Mouse (Mus musculus): ENCODE data around the gene Rasl11a. TPM values are rescaled to one million over a fixed set of nuclear protein-coding genes. Genes with fewer than 3 reads are reported as not detected.

Gene Rasl11a
- 7.9 and 18.8 TPM in 2 replicates for total RNA-seq (2014; rRNA removed; ENCODE audit: low replicate concordance)
- polyA plus RNA-seq (2015; fragmentation: Nextera tagmentation; extraction: Ambion mirVana): 7.7 and 8.5 TPM in 2 replicates

DNA sequence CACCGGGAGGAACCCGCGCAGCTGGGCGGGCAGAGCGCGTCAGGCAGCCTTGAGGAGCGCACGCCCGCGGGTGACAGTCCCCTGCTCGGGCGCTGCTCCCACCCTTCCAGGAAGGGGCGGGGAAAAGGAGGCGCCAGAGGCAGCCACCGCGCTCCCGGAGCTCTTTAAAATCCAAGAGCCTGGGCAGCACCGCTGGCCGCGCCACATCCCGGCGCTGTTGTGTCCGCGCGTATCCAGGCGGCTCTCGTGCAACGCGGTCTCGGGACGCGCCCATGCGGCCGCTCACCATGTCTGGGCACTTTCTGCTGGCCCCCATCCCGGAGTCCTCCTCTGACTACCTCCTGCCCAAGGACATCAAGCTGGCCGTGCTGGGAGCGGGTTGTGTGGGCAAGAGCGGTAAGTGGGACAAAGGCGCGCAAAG, at the start of gene Rasl11a:
TSS of gene Rasl11a (plus strand) at position 127 of the 421 bp plus-strand sequence.
- Histone ChIP-seq H3K27ac (ENCODE audit: low read depth) (peak within 1 kb of the TSS; percentile 49), H3K9me3 (replicated peaks; ENCODE audit: control insufficient read depth, low read length) (no peaks in the 10 kb centered on the region), H3K27me3 (ENCODE audit: control insufficient read depth, insufficient read depth, low read length) (no peaks in the 10 kb centered on the region), H3K36me3 (replicated peaks; ENCODE audit: control insufficient read depth, insufficient read depth, low read length) (no peaks in the 10 kb centered on the region), H3K4me2 (ENCODE audit: low read depth, low read length) (peak within 1 kb of the TSS; percentile 91), H3K4me1 (ENCODE audit: control insufficient read depth, insufficient read depth) (peaks cover 12% of the 10 kb centered on the region; the same call in 1 of the 2 replicates), H3K9ac (replicated peaks; ENCODE audit: low read depth, low read length) (peak within 1 kb of the TSS; percentile 12), H3K4me3 (ENCODE audit: low read depth, low read length) (peak within 1 kb of the TSS; percentile 55)
- DNase-seq (ENCODE audit: low spot score) (peak; percentile 81), ATAC-seq (ENCODE audit: insufficient read depth, low read depth) (peak; percentile 86)
- whole genome bisulfite sequencing: under 1% methylated on average over 40 of the region's 40 CpGs
- TF ChIP-seq CTCF (IDR thresholded peaks at IDR 0.05; ENCODE audit: low read depth): peak; percentile 22; the same call in 1 of the 2 replicates
- no peak for TF ChIP-seq EP300 (IDR thresholded peaks at IDR 0.05; ENCODE audit: low read depth)

DNA sequence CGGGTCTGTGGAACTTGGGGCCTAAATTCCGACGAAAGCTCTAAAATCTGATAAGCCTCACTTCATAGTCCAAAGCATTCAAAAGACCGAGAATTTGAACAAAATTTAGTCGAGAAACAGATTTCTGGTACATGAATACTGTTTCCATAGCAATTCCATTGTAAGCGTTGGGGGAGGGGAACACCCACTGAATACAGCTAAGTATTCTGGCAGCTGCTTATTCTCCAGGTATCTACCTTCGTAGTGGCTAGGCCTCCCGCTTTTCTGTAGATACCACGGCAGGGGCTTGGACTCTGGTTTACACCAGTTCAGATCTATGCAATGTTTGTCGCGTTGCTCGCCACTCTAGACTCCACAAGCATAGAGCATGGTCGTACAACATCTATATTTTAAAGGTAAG, 49.1 kb upstream of the Rasl11a start:
- Histone ChIP-seq H3K27me3 (ENCODE audit: control insufficient read depth, insufficient read depth, low read length) (no peaks in the 10 kb centered on the region), H3K9me3 (replicated peaks; ENCODE audit: control insufficient read depth, low read length) (no peaks in the 10 kb centered on the region), H3K4me2 (ENCODE audit: low read depth, low read length) (no peak overlapping the region), H3K9ac (replicated peaks; ENCODE audit: low read depth, low read length) (no peak overlapping the region), H3K27ac (ENCODE audit: low read depth) (no peak overlapping the region), H3K4me3 (ENCODE audit: low read depth, low read length) (no peak overlapping the region), H3K36me3 (replicated peaks; ENCODE audit: control insufficient read depth, insufficient read depth, low read length) (no peaks in the 10 kb centered on the region), H3K4me1 (ENCODE audit: control insufficient read depth, insufficient read depth) (peaks cover 14% of the 10 kb centered on the region)
- WGBS: 72% methylated on average over 13 of the region's 13 CpGs
- no peak for DNase-seq (ENCODE audit: low spot score)
- TF ChIP-seq CTCF (IDR thresholded peaks at IDR 0.05; ENCODE audit: low read depth) (no peak), EP300 (IDR thresholded peaks at IDR 0.05; ENCODE audit: low read depth) (no peak)
- no peak for ATAC-seq (ENCODE audit: insufficient read depth, low read depth)

DNA sequence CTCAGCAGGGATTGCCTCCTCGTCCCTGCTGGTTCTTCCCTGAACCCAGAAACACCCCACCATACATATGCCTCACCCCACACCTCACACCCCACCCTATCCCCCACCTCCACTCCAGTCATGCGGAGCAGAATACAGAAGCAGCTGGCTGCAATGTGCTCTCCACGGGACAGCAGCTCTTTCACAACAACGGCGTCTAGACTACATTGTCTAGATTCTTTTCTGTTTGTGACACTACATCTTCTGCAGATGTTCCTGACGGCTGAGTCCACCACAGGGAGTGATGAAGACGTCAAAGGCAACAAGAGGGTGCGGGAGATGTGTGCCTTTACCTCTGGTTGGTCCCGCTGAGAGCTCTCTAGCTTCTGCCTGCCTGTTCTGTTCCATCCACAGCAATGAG, 46.8 kb upstream of the Rasl11a start:
- Histone ChIP-seq H3K4me1 (ENCODE audit: control insufficient read depth, insufficient read depth) (peaks cover 4% of the 10 kb centered on the region; the same call in 1 of the 2 replicates), H3K36me3 (replicated peaks; ENCODE audit: control insufficient read depth, insufficient read depth, low read length) (no peaks in the 10 kb centered on the region), H3K9me3 (replicated peaks; ENCODE audit: control insufficient read depth, low read length) (peaks cover 8% of the 10 kb centered on the region; the same call in 1 of the 2 replicates), H3K9ac (replicated peaks; ENCODE audit: low read depth, low read length) (no peak overlapping the region), H3K4me2 (ENCODE audit: low read depth, low read length) (no peak overlapping the region), H3K27me3 (ENCODE audit: control insufficient read depth, insufficient read depth, low read length) (no peaks in the 10 kb centered on the region), H3K4me3 (ENCODE audit: low read depth, low read length) (no peak overlapping the region), H3K27ac (ENCODE audit: low read depth) (no peak overlapping the region)
- no peak for TF ChIP-seq EP300 (IDR thresholded peaks at IDR 0.05; ENCODE audit: low read depth)
- TF ChIP-seq CTCF (IDR thresholded peaks at IDR 0.05; ENCODE audit: low read depth): no peak
- 42% methylated on average over 9 of the region's 9 CpGs for WGBS
- ATAC-seq (ENCODE audit: insufficient read depth, low read depth): no peak
- DNase-seq (ENCODE audit: low spot score): no peak

DNA sequence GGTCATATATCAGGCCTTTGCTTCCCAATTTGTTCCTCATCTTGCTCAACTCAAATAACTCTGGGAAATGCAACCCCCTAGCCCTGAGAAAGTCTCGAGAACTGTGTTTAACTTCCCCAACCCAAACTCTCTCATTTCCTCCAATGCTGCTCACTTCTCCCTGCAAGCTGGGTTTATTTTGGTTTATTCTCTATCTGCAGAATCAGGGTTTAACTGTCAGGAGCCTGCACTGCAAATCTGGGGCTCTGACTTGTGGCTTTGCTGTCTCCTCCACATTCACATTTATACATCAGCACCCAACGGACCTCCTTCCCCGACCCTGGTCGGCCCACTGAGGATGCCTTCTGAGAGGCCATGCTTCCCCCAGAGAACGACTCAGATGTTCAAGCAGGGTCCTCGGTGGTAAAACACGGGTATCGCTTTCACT, 38.9 kb upstream of the Rasl11a start:
- no peak for ATAC-seq (ENCODE audit: insufficient read depth, low read depth)
- no peak for DNase-seq (ENCODE audit: low spot score)

DNA sequence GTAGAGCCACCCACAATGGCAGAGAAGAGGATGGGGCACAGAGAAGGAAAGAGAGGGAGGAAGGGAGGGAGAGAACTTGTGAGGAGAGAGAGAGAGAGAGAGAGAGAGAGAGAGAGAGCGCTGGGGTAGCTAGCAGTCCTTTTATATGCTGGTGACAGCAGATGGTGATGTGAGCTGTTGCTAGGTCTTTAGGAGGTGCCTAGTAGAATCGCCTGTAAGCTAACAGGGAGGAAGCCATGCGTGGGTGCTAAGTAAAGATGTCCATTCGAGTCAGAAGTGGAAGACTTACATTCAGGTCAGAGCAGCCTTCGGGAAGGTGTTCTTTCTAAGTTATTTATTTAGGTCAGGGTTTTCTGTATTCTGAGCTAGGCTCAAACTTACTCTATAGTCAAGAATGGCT, 34.9 kb upstream of the Rasl11a start:
- no peak for ATAC-seq (ENCODE audit: insufficient read depth, low read depth)
- no peaks in the 10 kb centered on the region; the same call in 1 of the 2 replicates for H3K4me1 ChIP-seq (ENCODE audit: control insufficient read depth, insufficient read depth)
- TF ChIP-seq CTCF (IDR thresholded peaks at IDR 0.05; ENCODE audit: low read depth) (no peak), EP300 (IDR thresholded peaks at IDR 0.05; ENCODE audit: low read depth) (no peak)
- no peaks in the 10 kb centered on the region for H3K36me3 ChIP-seq (replicated peaks; ENCODE audit: control insufficient read depth, insufficient read depth, low read length)
- H3K27me3 ChIP-seq (ENCODE audit: control insufficient read depth, insufficient read depth, low read length): no peaks in the 10 kb centered on the region
- no peak overlapping the region for H3K4me2 ChIP-seq (ENCODE audit: low read depth, low read length)
- H3K4me3 ChIP-seq (ENCODE audit: low read depth, low read length): no peak overlapping the region
- no peak overlapping the region for H3K9ac ChIP-seq (replicated peaks; ENCODE audit: low read depth, low read length)
- 58% methylated on average over 5 of the region's 5 CpGs for WGBS
- no peaks in the 10 kb centered on the region for H3K9me3 ChIP-seq (replicated peaks; ENCODE audit: control insufficient read depth, low read length)
- no peak for DNase-seq (ENCODE audit: low spot score)
- no peak overlapping the region for H3K27ac ChIP-seq (ENCODE audit: low read depth)

More for the DNA sequence above, 38.9 kb upstream of the Rasl11a start:
- Histone ChIP-seq H3K9me3 (replicated peaks; ENCODE audit: control insufficient read depth, low read length) (peaks cover 8% of the 10 kb centered on the region; the same call in 1 of the 2 replicates), H3K4me3 (ENCODE audit: low read depth, low read length) (no peak overlapping the region), H3K4me1 (ENCODE audit: control insufficient read depth, insufficient read depth) (no peaks in the 10 kb centered on the region; the same call in 1 of the 2 replicates), H3K36me3 (replicated peaks; ENCODE audit: control insufficient read depth, insufficient read depth, low read length) (no peaks in the 10 kb centered on the region), H3K27ac (ENCODE audit: low read depth) (no peak overlapping the region), H3K9ac (replicated peaks; ENCODE audit: low read depth, low read length) (no peak overlapping the region), H3K27me3 (ENCODE audit: control insufficient read depth, insufficient read depth, low read length) (no peaks in the 10 kb centered on the region), H3K4me2 (ENCODE audit: low read depth, low read length) (no peak overlapping the region)
- 74% methylated on average over 8 of the region's 8 CpGs for WGBS
- TF ChIP-seq EP300 (IDR thresholded peaks at IDR 0.05; ENCODE audit: low read depth) (no peak), CTCF (IDR thresholded peaks at IDR 0.05; ENCODE audit: low read depth) (no peak)

DNA sequence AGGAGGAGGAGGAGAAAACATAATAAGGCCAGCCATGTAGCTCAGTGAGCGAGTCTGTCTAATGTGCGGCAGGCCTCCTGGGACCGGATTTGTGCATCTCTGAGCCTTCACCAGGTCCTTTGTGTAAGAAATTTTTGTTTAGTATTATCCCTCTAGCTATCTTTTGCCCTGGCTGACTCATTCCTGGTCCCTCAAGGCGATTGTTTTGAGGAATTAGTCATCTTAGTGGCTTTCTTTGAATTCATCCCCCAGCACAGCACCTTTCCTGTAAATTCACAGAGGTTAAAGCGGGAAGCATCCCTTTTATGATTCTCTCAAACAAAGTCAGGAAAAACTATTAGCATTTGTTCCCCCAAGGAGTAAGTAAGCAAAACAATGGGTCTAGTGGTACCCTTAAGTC, 32.0 kb upstream of the Rasl11a start:
- Histone ChIP-seq H3K27ac (ENCODE audit: low read depth) (no peak overlapping the region), H3K4me1 (ENCODE audit: control insufficient read depth, insufficient read depth) (no peaks in the 10 kb centered on the region), H3K4me2 (ENCODE audit: low read depth, low read length) (no peak overlapping the region), H3K4me3 (ENCODE audit: low read depth, low read length) (no peak overlapping the region), H3K9ac (replicated peaks; ENCODE audit: low read depth, low read length) (no peak overlapping the region), H3K27me3 (ENCODE audit: control insufficient read depth, insufficient read depth, low read length) (no peaks in the 10 kb centered on the region), H3K9me3 (replicated peaks; ENCODE audit: control insufficient read depth, low read length) (no peaks in the 10 kb centered on the region), H3K36me3 (replicated peaks; ENCODE audit: control insufficient read depth, insufficient read depth, low read length) (no peaks in the 10 kb centered on the region)
- TF ChIP-seq EP300 (IDR thresholded peaks at IDR 0.05; ENCODE audit: low read depth) (no peak), CTCF (IDR thresholded peaks at IDR 0.05; ENCODE audit: low read depth) (no peak)
- ATAC-seq (ENCODE audit: insufficient read depth, low read depth): no peak
- no peak for DNase-seq (ENCODE audit: low spot score)
- WGBS: 80% methylated on average over 5 of the region's 5 CpGs

Data from heart, postnatal 0 days (tissue).